Mouse (Mus musculus) ovary, postnatal 36 days (tissue): ENCODE measurements around the gene Vmn1r73.

Experiments
- DNase-seq: peaks from one replicate; pipeline ENCODE4 v3.0.0; 2022; ENCODE audit warnings: low spot score, mixed read lengths

Gene Vmn1r73

DNA sequence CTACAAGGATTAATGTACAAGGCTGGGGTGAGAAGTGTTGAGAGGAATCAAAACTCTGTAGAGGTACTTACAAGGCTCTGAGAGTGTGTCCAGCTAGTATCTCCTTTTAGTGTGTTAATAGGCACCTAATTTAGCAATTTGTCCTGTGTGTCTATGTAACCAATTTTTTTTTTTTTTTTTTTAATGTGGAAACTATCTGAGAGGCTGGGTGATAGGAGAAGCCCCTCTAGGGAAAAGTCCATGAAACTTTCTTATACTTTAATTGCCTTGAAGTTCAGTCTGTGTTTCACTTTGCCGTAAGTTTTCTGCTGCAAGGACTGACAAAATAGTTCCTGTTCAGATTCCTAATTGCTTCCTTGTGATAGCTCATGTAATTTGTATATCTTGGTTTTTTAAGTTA, at the start of gene Vmn1r73:
Vmn1r73 (plus strand) TSS at position 301 of the 400 bp plus-strand sequence.
- no peak for DNase-seq
